In the genomic region with DNA sequence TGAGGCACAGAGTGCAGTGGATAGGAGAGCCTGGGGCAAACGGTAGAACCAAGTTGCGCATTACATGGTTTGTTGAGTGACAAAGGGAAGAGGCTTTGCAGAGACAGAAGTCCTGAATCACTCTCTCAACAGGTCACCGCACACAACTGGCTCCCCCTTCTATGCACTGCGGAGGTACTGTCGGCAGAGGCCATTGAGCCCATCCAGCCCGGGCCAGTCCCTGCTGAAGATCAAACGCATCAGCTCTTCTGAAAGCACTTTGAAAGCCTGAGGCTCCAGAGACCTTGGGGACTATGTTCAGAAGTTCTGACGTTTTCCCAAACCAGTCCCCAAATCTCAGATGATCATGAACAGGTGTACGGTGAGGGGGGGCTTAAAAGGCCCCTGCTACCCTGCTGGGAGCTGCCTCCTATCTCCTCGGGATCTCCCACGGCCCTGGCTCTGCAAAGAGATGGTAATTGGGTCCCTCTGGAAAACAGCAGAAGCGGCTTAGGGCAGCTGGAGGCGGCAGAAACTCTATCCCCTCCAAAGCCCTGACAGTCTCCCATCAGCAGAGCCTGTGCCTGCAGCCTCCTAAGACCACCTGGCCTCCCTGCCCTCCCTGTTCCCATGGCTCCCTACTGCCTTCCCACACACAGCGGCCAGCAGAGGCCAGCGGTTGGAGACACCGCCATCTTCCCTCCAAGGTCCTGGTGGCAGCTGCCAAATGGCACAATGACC, we compare ENCODE assay signal across 40 mouse cellular contexts. TPM values are rescaled to one million over a fixed set of nuclear protein-coding genes. Genes with fewer than 3 reads are reported as not detected.
DNase-seq lines count a peak whose midpoint lies in the region; ATAC-seq and TF ChIP-seq lines count a peak whose summit lies in the region.
"Had no signal": no experiment of that assay in that cellular context is flagged by ENCODE, and none has a peak within 500 bp of the region (broad histone marks: within the 10 kb centered on the region; RNA-seq: fewer than 3 reads in every experiment).

No protein-coding gene starts in this region.

- H3K27me3 ChIP-seq in kidney, embryonic 15.5 days = peaks cover 11% of the 10 kb centered on the region; the same call in 1 of the 2 replicates
- peaks cover 8% of the 10 kb centered on the region; the same call in 1 of the 2 replicates for H3K27me3 ChIP-seq in midbrain, postnatal 0 days (ENCODE audit: insufficient read depth, low read length)
- H3K27me3 ChIP-seq: CH12.LX; stomach, embryonic 15.5 days had no signal

- H3K4me3 ChIP-seq in kidney, embryonic 15.5 days (replicated peaks) = no peak overlapping the region
- no peak overlapping the region for H3K4me3 ChIP-seq in midbrain, postnatal 0 days (ENCODE audit: low read depth, low read length)
- H3K4me3 ChIP-seq: forebrain, embryonic 12.5 days; layer of hippocampus, adult 2 months; liver, embryonic 15.5 days; stomach, embryonic 15.5 days had no signal

- H3K9ac ChIP-seq in kidney, embryonic 15.5 days = no peak overlapping the region
- no peak overlapping the region for H3K9ac ChIP-seq in midbrain, postnatal 0 days (replicated peaks; ENCODE audit: low read length, poor library complexity, severe bottlenecking)
- H3K9ac ChIP-seq: forebrain, embryonic 12.5 days; forebrain, postnatal 0 days; hindbrain, embryonic 14.5 days; liver, embryonic 15.5 days; lung, embryonic 14.5 days; stomach, embryonic 15.5 days had no signal

- 0 out of 2 replicates have a peak, but pooled peaks have one; percentile 43 for ATAC-seq in kidney, embryonic 15.5 days (replicated peaks; ENCODE audit: low FRiP score)
- 0 out of 2 replicates have a peak, but pooled peaks have one; percentile 49 for ATAC-seq in midbrain, postnatal 0 days (ENCODE audit: low FRiP score)
- ATAC-seq: activated CD4-positive, CD25-positive, alpha-beta regulatory T cell, adult 4 months; forebrain, postnatal 0 days; inflammation-experienced regulatory T-cells, adult 6 months had no signal

- peak; percentile 23 for DNase-seq in embryo, embryonic 10 days (ENCODE audit: low spot score)
- DNase-seq in embryo, embryonic 11 days = no peak
- no peak for DNase-seq in kidney, postnatal 10 days
- DNase-seq in testis, postnatal 10 days (ENCODE audit: low spot score) = peak; percentile 31
- DNase-seq in testis, postnatal 14 days (ENCODE audit: low spot score) = no peak
- no peak for DNase-seq in midbrain, postnatal 0 days (ENCODE audit: low spot score)
- no peak for DNase-seq in adrenal gland, adult 2 months
- DNase-seq: adrenal gland, adult 8-10 months; cerebellum, adult 11 months; cerebellum, adult 9-11 months; forebrain, postnatal 0 days; kidney, adult 18-20 months; kidney, postnatal 36 days; left cerebral cortex, postnatal 4 days; liver; lung, embryonic 14.5 days; lung, postnatal 14 days; right cerebral cortex, postnatal 25 days; thymus, adult 18-20 months; thymus, postnatal 25 days had no signal

- H3K9me3 ChIP-seq in kidney, embryonic 15.5 days (replicated peaks) = no peaks in the 10 kb centered on the region
- no peaks in the 10 kb centered on the region for H3K9me3 ChIP-seq in midbrain, postnatal 0 days (ENCODE audit: low read length)
- H3K9me3 ChIP-seq: forebrain, embryonic 12.5 days; liver, embryonic 15.5 days; stomach, embryonic 15.5 days had no signal

- no peaks in the 10 kb centered on the region for H3K36me3 ChIP-seq in kidney, embryonic 15.5 days
- H3K36me3 ChIP-seq in midbrain, postnatal 0 days (ENCODE audit: insufficient read depth, low read length) = no peaks in the 10 kb centered on the region
- H3K36me3 ChIP-seq: forebrain, embryonic 12.5 days; liver, embryonic 15.5 days; stomach, embryonic 15.5 days had no signal

- H3K27ac ChIP-seq in kidney, embryonic 15.5 days = no peak overlapping the region
- no peak overlapping the region for H3K27ac ChIP-seq in midbrain, postnatal 0 days (ENCODE audit: low read depth, low read length)
- H3K27ac ChIP-seq: forebrain, embryonic 12.5 days; hindbrain, embryonic 14.5 days; layer of hippocampus, adult 2 months; liver, embryonic 15.5 days; stomach, embryonic 15.5 days had no signal

- H3K4me2 ChIP-seq in kidney, embryonic 15.5 days = no peak overlapping the region
- H3K4me2 ChIP-seq in midbrain, postnatal 0 days (ENCODE audit: low read depth, low read length, poor library complexity, severe bottlenecking) = no peak overlapping the region
- H3K4me2 ChIP-seq: forebrain, embryonic 12.5 days; hindbrain, embryonic 14.5 days; liver, embryonic 15.5 days; lung, embryonic 14.5 days; stomach, embryonic 15.5 days had no signal

- TF ChIP-seq CTCF in midbrain, postnatal 0 days (IDR thresholded peaks at IDR 0.05) = no peak

- H3K4me1 ChIP-seq in kidney, embryonic 15.5 days = no peaks in the 10 kb centered on the region
- no peaks in the 10 kb centered on the region for H3K4me1 ChIP-seq in midbrain, postnatal 0 days (ENCODE audit: insufficient read depth, low read length)
- H3K4me1 ChIP-seq: liver, embryonic 15.5 days; stomach, embryonic 15.5 days had no signal

- 20% methylated on average over 16 of the region's 16 CpGs for WGBS in kidney, embryonic 15.5 days
- 15% methylated on average over 16 of the region's 16 CpGs for whole genome bisulfite sequencing in midbrain, postnatal 0 days

RNA-seq across cellular contexts. Expression of gene Foxl2, which starts 19.7 kb away (rescaled TPM):
- polyA plus RNA-seq in kidney, embryonic 15.5 days (2015; fragmentation: Nextera tagmentation; extraction: Ambion mirVana) = not detected in 2 replicates
- 0.22 and 0.66 TPM in 2 replicates for total RNA-seq in midbrain, postnatal 0 days (2014; rRNA removed)
- 0.70 and 0.79 TPM in 2 replicates for polyA plus RNA-seq in midbrain, postnatal 0 days (2015; fragmentation: Nextera tagmentation; extraction: Ambion mirVana)
- total RNA-seq in adrenal gland, adult 2 months (2021) = under 1 TPM in 1 of 2 experiments, not detected in 1; 0.20 TPM
- 0.04 and 0.35 TPM in 2 replicates for polyA plus RNA-seq in adrenal gland, adult 2 months (2012; rRNA removed)
- total RNA-seq: adrenal gland, postnatal 4 days; CH12.LX; gastrocnemius, adult 8-10 months; gastrocnemius, postnatal 4 days; heart, adult 8-10 months; hematopoietic stem cell, adult 5-6 weeks; neutrophil, adult 5-6 weeks had no signal
- polyA plus RNA-seq: activated CD4-positive, CD25-positive, alpha-beta regulatory T cell, adult 4 months; inflammation-experienced regulatory T-cells, adult 6 months; liver, embryonic 15.5 days; lung, embryonic 14.5 days; stomach, embryonic 15.5 days had no signal

RNA-seq across cellular contexts. Expression of gene 7420426K07Rik, which starts 32.4 kb away (rescaled TPM):
- polyA plus RNA-seq in kidney, embryonic 15.5 days (2015; fragmentation: Nextera tagmentation; extraction: Ambion mirVana) = not detected in 2 replicates
- not detected in 2 replicates for total RNA-seq in midbrain, postnatal 0 days (2014; rRNA removed)
- not detected in 2 replicates for polyA plus RNA-seq in midbrain, postnatal 0 days (2015; fragmentation: Nextera tagmentation; extraction: Ambion mirVana)
- not detected for total RNA-seq in adrenal gland, adult 2 months (2021)
- polyA plus RNA-seq in adrenal gland, adult 2 months (2012; rRNA removed) = not detected in 2 replicates
- total RNA-seq: adrenal gland, adult 8-10 months; adrenal gland, postnatal 4 days; CH12.LX; forebrain, postnatal 0 days; gastrocnemius, adult 8-10 months; gastrocnemius, postnatal 4 days; heart, adult 8-10 months; hematopoietic stem cell, adult 5-6 weeks; layer of hippocampus, adult 2 months; layer of hippocampus, postnatal 14 days; left cerebral cortex, adult 8-10 months; left cerebral cortex, postnatal 4 days; neutrophil, adult 5-6 weeks had no signal
- polyA plus RNA-seq: activated CD4-positive, CD25-positive, alpha-beta regulatory T cell, adult 4 months; C2C12; forebrain, embryonic 12.5 days; forebrain, postnatal 0 days; heart, embryonic 16.5 days; hindbrain, embryonic 14.5 days; inflammation-experienced regulatory T-cells, adult 6 months; liver, embryonic 15.5 days; lung, embryonic 14.5 days; neural tube, embryonic 11.5 days; stomach, embryonic 15.5 days had no signal

RNA-seq across cellular contexts. Expression of gene Faim, which starts 50.8 kb away (rescaled TPM):
- polyA plus RNA-seq in kidney, embryonic 15.5 days (2015; fragmentation: Nextera tagmentation; extraction: Ambion mirVana) = 45.1 and 50.3 TPM in 2 replicates
- 49.6 and 55.7 TPM in 2 replicates for total RNA-seq in midbrain, postnatal 0 days (2014; rRNA removed)
- 97.9 and 109 TPM in 2 replicates for polyA plus RNA-seq in midbrain, postnatal 0 days (2015; fragmentation: Nextera tagmentation; extraction: Ambion mirVana)
- 10 to 100 TPM; 20.6 to 22.0 TPM for total RNA-seq in adrenal gland, adult 2 months (2021)
- 0.83 and 1.1 TPM in 2 replicates for polyA plus RNA-seq in adrenal gland, adult 2 months (2012; rRNA removed)

Comparison
In these comparisons a context has a peak if more than half of its experiments do, and no peak if none do; other contexts are left out.
1. DNase-seq: peak in embryo, embryonic 10 days (single experiment) and testis, postnatal 10 days (single experiment); none in embryo, embryonic 11 days (single experiment), kidney, postnatal 10 days (single experiment), testis, postnatal 14 days (single experiment), midbrain, postnatal 0 days (single experiment) and adrenal gland, adult 2 months (single experiment).
2. RNA of gene Faim, which starts 50.8 kb away (polyA plus RNA-seq): 97.9 to 109 TPM in midbrain, postnatal 0 days and 45.1 to 50.3 TPM in kidney, embryonic 15.5 days; 0.83 to 1.1 TPM in adrenal gland, adult 2 months; every median in the first group is over 10 times any median in the second.